Comparison of ENCODE assay signal across 9 mouse cellular contexts in the genomic region with DNA sequence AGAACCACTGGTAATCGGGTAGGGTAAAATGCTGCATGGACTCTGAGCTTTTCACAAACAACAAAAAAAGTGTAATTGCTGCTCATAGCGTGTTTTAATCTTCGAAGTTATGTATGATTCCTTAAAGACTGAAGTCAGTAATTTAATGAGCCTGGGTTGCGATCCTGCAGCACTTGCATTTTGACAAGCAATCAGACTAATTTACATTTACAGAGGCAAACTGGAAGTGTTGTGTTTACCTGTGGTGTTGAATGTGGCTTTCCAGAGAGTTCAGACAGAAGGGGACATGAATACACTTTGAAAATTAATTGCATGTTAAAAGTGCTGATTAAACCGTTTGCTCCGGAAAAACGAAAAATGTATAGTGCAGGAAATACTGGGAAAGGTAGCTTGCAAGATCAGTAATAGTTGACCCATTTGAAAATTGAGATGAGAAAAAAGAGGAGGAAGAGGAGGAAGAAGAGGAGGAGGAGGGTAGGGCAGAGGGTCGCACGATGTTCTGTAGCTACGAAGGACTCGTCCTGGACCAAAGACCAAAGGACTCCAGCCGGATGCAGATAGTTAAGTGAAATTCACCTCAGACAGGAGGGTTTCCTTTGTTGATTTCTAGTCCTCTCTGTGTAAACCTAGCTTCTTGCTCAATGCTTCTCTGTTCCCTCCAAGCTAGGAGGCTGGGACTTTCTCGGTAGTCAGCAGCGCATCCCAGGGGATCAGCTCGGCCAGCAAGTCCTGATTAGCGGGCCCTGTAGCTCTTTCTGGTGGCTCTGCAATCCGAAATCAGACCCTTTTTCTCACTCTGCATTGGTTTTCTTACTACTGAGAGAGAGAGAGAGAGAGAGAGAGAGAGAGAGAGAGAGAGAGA.
A peak's percentile ranks its signal among the peaks of the same experiment; 100 is the strongest.
DNase-seq lines count a peak whose midpoint lies in the region; ATAC-seq and TF ChIP-seq lines count a peak whose summit lies in the region.
"Had no signal": no experiment of that assay in that cellular context is flagged by ENCODE, and none has a peak within 500 bp of the region (broad histone marks: within the 10 kb centered on the region; RNA-seq: fewer than 3 reads in every experiment).

No protein-coding gene starts in this region.

- no peak overlapping the region for H3K9ac ChIP-seq in forebrain, embryonic 16.5 days (replicated peaks; ENCODE audit: low read depth, low read length)
- no peak overlapping the region for H3K9ac ChIP-seq in neural tube, embryonic 12.5 days

- no peak for TF ChIP-seq CTCF in layer of hippocampus, adult 2 months (conservative IDR thresholded peaks at IDR 0.05)

- H3K9me3 ChIP-seq in forebrain, embryonic 10.5 days, result no peaks in the 10 kb centered on the region
- H3K9me3 ChIP-seq in forebrain, embryonic 16.5 days (ENCODE audit: control insufficient read depth, low read length), result no peaks in the 10 kb centered on the region
- no peaks in the 10 kb centered on the region for H3K9me3 ChIP-seq in megakaryocyte, embryonic 14.5 days
- no peaks in the 10 kb centered on the region for H3K9me3 ChIP-seq in neural tube, embryonic 12.5 days

- H3K27me3 ChIP-seq in forebrain, embryonic 10.5 days (ENCODE audit: poor library complexity, severe bottlenecking), result peaks cover 71% of the 10 kb centered on the region
- peaks cover 29% of the 10 kb centered on the region for H3K27me3 ChIP-seq in forebrain, embryonic 16.5 days (replicated peaks; ENCODE audit: control insufficient read depth, insufficient read depth, low read length)
- H3K27me3 ChIP-seq in megakaryocyte, embryonic 14.5 days (replicated peaks), result peaks cover 61% of the 10 kb centered on the region
- H3K27me3 ChIP-seq in neural tube, embryonic 12.5 days (replicated peaks), result peaks cover 53% of the 10 kb centered on the region

- no peak overlapping the region for H3K4me2 ChIP-seq in forebrain, embryonic 16.5 days (ENCODE audit: low read length)
- H3K4me2 ChIP-seq in neural tube, embryonic 12.5 days (replicated peaks), result peak overlapping the region; percentile 44

- no peak for ATAC-seq in forebrain, embryonic 16.5 days
- ATAC-seq in megakaryocyte, adult 5-6 weeks (ENCODE audit: poor library complexity, severe bottlenecking), result no peak
- ATAC-seq in neural tube, embryonic 12.5 days (ENCODE audit: low FRiP score, low read depth), result no peak

- H3K4me1 ChIP-seq in forebrain, embryonic 10.5 days, result peaks cover 63% of the 10 kb centered on the region
- H3K4me1 ChIP-seq in forebrain, embryonic 16.5 days (replicated peaks; ENCODE audit: control insufficient read depth, insufficient read depth, low read length), result peaks cover 10% of the 10 kb centered on the region
- H3K4me1 ChIP-seq in megakaryocyte, embryonic 14.5 days, result peaks cover 35% of the 10 kb centered on the region
- H3K4me1 ChIP-seq in neural tube, embryonic 12.5 days, result peaks cover 21% of the 10 kb centered on the region

- peak overlapping the region; percentile 82 for H3K27ac ChIP-seq in forebrain, embryonic 10.5 days
- H3K27ac ChIP-seq in forebrain, embryonic 16.5 days (ENCODE audit: low read length), result no peak overlapping the region
- H3K27ac ChIP-seq in neural tube, embryonic 12.5 days, result no peak overlapping the region
- no peak overlapping the region for H3K27ac ChIP-seq in layer of hippocampus, adult 2 months

- intact Hi-C loops in heart, postnatal 10 days (cut with DNase I), result loop anchor here (5.0 kb wide), 1 partner anchor 197 kb away; no protein-coding TSS in a partner anchor

- 4% methylated on average over 17 of the region's 17 CpGs for WGBS in forebrain, embryonic 10.5 days
- WGBS in forebrain, embryonic 16.5 days, result 6% methylated on average over 17 of the region's 17 CpGs
- 4% methylated on average over 17 of the region's 17 CpGs for whole genome bisulfite sequencing in neural tube, embryonic 12.5 days

- H3K36me3 ChIP-seq in forebrain, embryonic 10.5 days (replicated peaks), result no peaks in the 10 kb centered on the region
- H3K36me3 ChIP-seq in forebrain, embryonic 16.5 days (ENCODE audit: control insufficient read depth, insufficient read depth), result no peaks in the 10 kb centered on the region
- H3K36me3 ChIP-seq in megakaryocyte, embryonic 14.5 days (replicated peaks; ENCODE audit: low read length), result no peaks in the 10 kb centered on the region
- H3K36me3 ChIP-seq in neural tube, embryonic 12.5 days, result no peaks in the 10 kb centered on the region

- H3K4me3 ChIP-seq in forebrain, embryonic 10.5 days, result peak overlapping the region; percentile 37
- H3K4me3 ChIP-seq in forebrain, embryonic 16.5 days (replicated peaks; ENCODE audit: low read length), result no peak overlapping the region
- peak overlapping the region; percentile 82 for H3K4me3 ChIP-seq in megakaryocyte, embryonic 14.5 days (replicated peaks)
- H3K4me3 ChIP-seq in neural tube, embryonic 12.5 days, result no peak overlapping the region
- no peak overlapping the region for H3K4me3 ChIP-seq in layer of hippocampus, adult 2 months

- peak; percentile 65 for DNase-seq in forebrain, embryonic 10.5 days (ENCODE audit: extremely low spot score, low spot score)
- peak; percentile 34 to 37 for DNase-seq in heart, postnatal 10 days
- DNase-seq in layer of hippocampus, adult 2 months (ENCODE audit: low spot score in 2 of 2), result no peak
- DNase-seq in testis, postnatal 10 days (ENCODE audit: low spot score), result no peak
- DNase-seq: lung, postnatal 14 days had no signal

Comparison
In these comparisons a context has a peak if more than half of its experiments do, and no peak if none do; other contexts are left out.
1. H3K4me3 ChIP-seq: peak in forebrain, embryonic 10.5 days (single experiment) and megakaryocyte, embryonic 14.5 days (single experiment); none in forebrain, embryonic 16.5 days (single experiment), neural tube, embryonic 12.5 days (single experiment) and layer of hippocampus, adult 2 months (single experiment).
2. DNase-seq: peak in forebrain, embryonic 10.5 days (single experiment) and heart, postnatal 10 days (2 of 2); none in layer of hippocampus, adult 2 months (0 of 2) and testis, postnatal 10 days (single experiment).